Mouse (Mus musculus): ENCODE measurements around the gene Igsf11. TPM values are rescaled to one million over a fixed set of nuclear protein-coding genes. Genes with fewer than 3 reads are reported as not detected.

The Igsf11 gene
- total and polyA plus RNA-seq, 3 experiments = not detected

GRCm38 (mm10) chr16:38941275-38941674, 48.8 kb downstream of the Igsf11 start:
- no peak overlapping the region for H3K4me3 ChIP-seq (ENCODE audit: control insufficient read depth in 1 of 2, insufficient read depth in 1 of 2, low read depth in 2 of 2, low read length in 2 of 2)

GRCm38 (mm10) chr16:38943706-38944550, 51.5 kb downstream of the Igsf11 start:
- Histone ChIP-seq H3K9ac (ENCODE audit: control insufficient read depth, low read depth, low read length, poor library complexity, severe bottlenecking) (no peak overlapping the region), H3K4me1 (ENCODE audit: control insufficient read depth in 1 of 2, insufficient read depth in 2 of 2, low read length in 2 of 2) (no peaks in the 10 kb centered on the region), H3K79me2 (ENCODE audit: control insufficient read depth, insufficient read depth, low read length, poor library complexity) (no peaks in the 10 kb centered on the region), H3K36me3 (ENCODE audit: control insufficient read depth in 1 of 2, insufficient read depth in 2 of 2, low read length in 2 of 2) (no peaks in the 10 kb centered on the region), H3K27me3 (ENCODE audit: control insufficient read depth in 1 of 2, insufficient read depth in 2 of 2, low read length in 2 of 2) (no peaks in the 10 kb centered on the region), H3K4me3 (ENCODE audit: control insufficient read depth in 1 of 2, insufficient read depth in 1 of 2, low read depth in 2 of 2, low read length in 2 of 2) (no peak overlapping the region), H3K27ac (ENCODE audit: control insufficient read depth, low read depth, low read length) (no peak overlapping the region), H3K9me3 (replicated peaks; ENCODE audit: insufficient read depth, low read length) (no peaks in the 10 kb centered on the region)
- no peak for DNase-seq (ENCODE audit: low read depth, low spot score)
- TF ChIP-seq NELFE (IDR thresholded peaks at IDR 0.05; ENCODE audit: low read depth, low read length) (no peak), POLR2A (IDR thresholded peaks at IDR 0.05; ENCODE audit: control insufficient read depth in 1 of 2, insufficient read depth in 1 of 2, low read depth in 1 of 2, low read length in 2 of 2, poor library complexity in 1 of 2) (no peak), RAD21 (IDR thresholded peaks at IDR 0.05; ENCODE audit: low read depth, low read length) (no peak), MEF2A (IDR thresholded peaks at IDR 0.05; ENCODE audit: extremely low read depth, insufficient replicate concordance, low read depth, low read length, poor library complexity, severe bottlenecking) (no peak), MYB (IDR thresholded peaks at IDR 0.05; ENCODE audit: low read depth, low read length) (no peak), CHD1 (IDR thresholded peaks at IDR 0.05; ENCODE audit: low read depth, low read length) (no peak), UBTF (IDR thresholded peaks at IDR 0.05; ENCODE audit: borderline replicate concordance, insufficient read depth, low read depth, low read length) (no peak), MAZ (IDR thresholded peaks at IDR 0.05; ENCODE audit: low read depth, low read length) (no peak), NRF1 (IDR thresholded peaks at IDR 0.05; ENCODE audit: insufficient read depth, low read depth, low read length, poor library complexity, severe bottlenecking) (no peak), HCFC1 (IDR thresholded peaks at IDR 0.05; ENCODE audit: low read depth, low read length) (no peak), BHLHE40 (IDR thresholded peaks at IDR 0.05; ENCODE audit: borderline replicate concordance, low read depth, low read length) (no peak), POLR2AphosphoS5 (IDR thresholded peaks at IDR 0.05; ENCODE audit: borderline replicate concordance, low read depth, low read length) (no peak), GATA1 (IDR thresholded peaks at IDR 0.05; ENCODE audit: low read depth, low read length) (no peak), USF2 (IDR thresholded peaks at IDR 0.05; ENCODE audit: borderline replicate concordance in 1 of 2, insufficient read depth in 1 of 2, low read depth in 1 of 2, low read length in 2 of 2) (no peak), ZC3H11A (IDR thresholded peaks at IDR 0.05; ENCODE audit: low read depth, low read length) (no peak)

More at GRCm38 (mm10) chr16:38941275-38941674, 48.8 kb downstream of the Igsf11 start:
- Histone ChIP-seq H3K9ac (ENCODE audit: control insufficient read depth, low read depth, low read length, poor library complexity, severe bottlenecking) (no peak overlapping the region), H3K36me3 (ENCODE audit: control insufficient read depth in 1 of 2, insufficient read depth in 2 of 2, low read length in 2 of 2) (no peaks in the 10 kb centered on the region), H3K27ac (ENCODE audit: control insufficient read depth, low read depth, low read length) (no peak overlapping the region), H3K9me3 (replicated peaks; ENCODE audit: insufficient read depth, low read length) (no peaks in the 10 kb centered on the region), H3K27me3 (ENCODE audit: control insufficient read depth in 1 of 2, insufficient read depth in 2 of 2, low read length in 2 of 2) (no peaks in the 10 kb centered on the region), H3K4me1 (ENCODE audit: control insufficient read depth in 1 of 2, insufficient read depth in 2 of 2, low read length in 2 of 2) (no peaks in the 10 kb centered on the region), H3K79me2 (ENCODE audit: control insufficient read depth, insufficient read depth, low read length, poor library complexity) (no peaks in the 10 kb centered on the region)
- no peak for DNase-seq (ENCODE audit: low read depth, low spot score)
- TF ChIP-seq MAZ (IDR thresholded peaks at IDR 0.05; ENCODE audit: low read depth, low read length) = no peak
- no peak for TF ChIP-seq MAFK (IDR thresholded peaks at IDR 0.05; ENCODE audit: borderline replicate concordance, low read depth, low read length)
- TF ChIP-seq KAT2A (conservative IDR thresholded peaks at IDR 0.05; ENCODE audit: low read depth, low read length) = no peak
- TF ChIP-seq ZNF384 (IDR thresholded peaks at IDR 0.05; ENCODE audit: low read depth, low read length) = no peak
- TF ChIP-seq ELF1 (IDR thresholded peaks at IDR 0.05; ENCODE audit: low read depth, low read length) = no peak
- TF ChIP-seq TCF12 (IDR thresholded peaks at IDR 0.05; ENCODE audit: low read depth, low read length) = no peak
- TF ChIP-seq BHLHE40 (IDR thresholded peaks at IDR 0.05; ENCODE audit: borderline replicate concordance, low read depth, low read length) = no peak
- TF ChIP-seq HCFC1 (IDR thresholded peaks at IDR 0.05; ENCODE audit: low read depth, low read length) = no peak
- TF ChIP-seq ETS1 (IDR thresholded peaks at IDR 0.05; ENCODE audit: low read depth, low read length) = no peak
- TF ChIP-seq NRF1 (IDR thresholded peaks at IDR 0.05; ENCODE audit: insufficient read depth, low read depth, low read length, poor library complexity, severe bottlenecking) = no peak
